Mouse (Mus musculus): ENCODE measurements around the gene Nova1. TPM values are rescaled to one million over a fixed set of nuclear protein-coding genes. Genes with fewer than 3 reads are reported as not detected.

The Nova1 gene
- polyA plus RNA-seq (2012; rRNA removed): 21.9 and 27.9 TPM in 2 replicates

GRCm38 (mm10) chr12:46818856-46819347 lies at the start of gene Nova1:
Gene Nova1, minus strand, starts transcription at chr12:46818929.

Data from central nervous system, embryonic 11.5 days (tissue).